Mouse (Mus musculus): ENCODE results near the gene Gm4792.

DNA sequence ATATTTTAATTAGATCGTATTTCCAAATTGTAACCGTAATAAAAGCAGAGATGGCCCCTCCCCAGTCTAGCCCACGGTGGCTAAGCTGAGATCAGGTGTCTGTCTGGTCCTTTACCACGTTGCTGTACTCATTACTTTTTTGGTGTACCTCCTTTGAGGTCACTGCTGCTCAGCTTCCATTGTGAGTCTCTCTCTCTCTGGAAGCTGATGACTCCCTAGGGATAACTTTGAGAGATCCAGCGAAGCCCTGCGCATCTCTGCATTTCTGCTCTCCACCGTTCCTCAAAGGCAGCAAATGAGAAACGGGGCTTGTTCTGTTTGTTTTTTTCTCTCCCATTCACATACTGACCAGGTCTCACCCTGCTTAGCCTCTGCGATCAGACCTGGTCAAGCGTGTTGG lies 36.5 kb upstream of the Gm4792 start:
- TF ChIP-seq ZC3H11A (IDR thresholded peaks at IDR 0.05; ENCODE audit: borderline replicate concordance, low read depth, low read length) = no peak
- TF ChIP-seq MAFK (IDR thresholded peaks at IDR 0.05; ENCODE audit: insufficient read depth, low read depth, low read length) = no peak
- no peak for TF ChIP-seq HCFC1 (IDR thresholded peaks at IDR 0.05; ENCODE audit: borderline replicate concordance, insufficient read depth, low read length)

Data from ES-E14 (cell line).